Mouse (Mus musculus): ENCODE data around the gene Hba-a1.
"Not testable (repeated sequence)": the region's sequence is repeated elsewhere in the genome, so short reads cannot be mapped to it uniquely, and the experiment has no call there.

Gene Hba-a1

DNA sequence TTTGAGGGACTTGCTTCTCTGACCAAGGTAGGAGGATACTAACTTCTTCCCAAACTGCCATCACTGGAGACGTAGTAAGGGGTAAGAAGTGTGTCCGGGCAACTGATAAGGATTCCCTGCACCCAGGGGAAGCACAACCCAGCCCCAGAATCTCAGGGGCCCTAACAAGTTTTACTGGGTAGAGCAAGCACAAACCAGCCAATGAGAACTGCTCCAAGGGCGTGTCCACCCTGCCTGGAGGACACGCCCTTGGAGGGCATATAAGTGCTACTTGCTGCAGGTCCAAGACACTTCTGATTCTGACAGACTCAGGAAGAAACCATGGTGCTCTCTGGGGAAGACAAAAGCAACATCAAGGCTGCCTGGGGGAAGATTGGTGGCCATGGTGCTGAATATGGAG is 12.9 kb downstream of the Hba-a1 start, which contains the start of gene Hba-a2:
Gene Hba-a2, plus strand, starts transcription at position 287 of the 400 bp plus-strand sequence.
- not testable (repeated sequence) for DNase-seq (ENCODE audit: low spot score)

DNA sequence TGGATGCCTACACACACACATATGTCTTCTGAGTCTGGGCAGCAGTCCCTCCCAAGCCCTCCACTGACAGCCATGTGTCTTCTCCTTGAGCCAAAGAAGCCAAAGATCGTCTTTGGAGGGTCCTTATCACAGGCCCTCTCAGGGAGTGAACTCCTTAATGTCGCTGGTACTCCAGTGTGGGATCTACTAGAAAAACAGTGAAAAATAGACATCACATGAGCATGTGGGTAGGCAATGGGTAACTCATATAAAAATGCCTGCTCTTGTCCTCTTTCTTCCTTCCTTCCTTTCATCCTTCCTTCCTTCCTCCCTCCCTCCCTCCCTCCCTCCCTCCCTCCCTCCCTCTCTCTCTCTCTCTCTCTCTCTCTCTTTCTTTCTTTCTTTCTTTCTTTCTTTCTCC is 14.1 kb downstream of the Hba-a1 start:
- not testable (repeated sequence) for DNase-seq (ENCODE audit: low spot score)

DNA sequence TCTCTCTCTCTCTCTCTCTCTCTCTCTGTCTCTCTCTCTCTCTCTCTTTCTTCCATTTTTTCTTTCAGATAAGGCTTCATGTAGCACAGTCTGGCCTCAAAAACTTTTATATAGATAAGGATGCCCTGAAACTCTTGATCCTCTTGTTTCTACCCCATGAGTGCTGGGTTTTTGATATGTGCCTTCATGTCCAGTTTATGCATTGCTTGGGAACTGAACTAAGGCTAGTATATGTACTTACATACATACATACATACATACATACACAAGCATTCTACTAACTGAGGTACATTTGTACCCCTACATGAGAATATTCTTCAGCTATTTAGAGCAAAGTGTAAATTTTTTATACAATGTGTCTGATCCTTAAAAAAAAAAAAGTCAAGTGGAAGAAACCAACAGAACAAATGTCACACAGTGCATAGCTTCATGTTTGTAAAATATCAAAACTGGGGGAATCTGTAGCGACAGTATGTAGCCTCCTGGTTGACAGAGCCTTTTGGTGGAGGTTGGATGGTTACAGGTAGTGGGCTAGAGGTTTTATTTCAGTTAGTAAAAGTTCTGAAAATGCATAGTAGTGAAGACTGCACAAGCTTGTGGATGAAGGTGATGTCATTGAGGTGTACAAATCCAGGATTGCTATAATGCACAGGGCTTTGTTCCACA is 14.7 kb downstream of the Hba-a1 start:
- no peak for DNase-seq (ENCODE audit: low spot score)

DNA sequence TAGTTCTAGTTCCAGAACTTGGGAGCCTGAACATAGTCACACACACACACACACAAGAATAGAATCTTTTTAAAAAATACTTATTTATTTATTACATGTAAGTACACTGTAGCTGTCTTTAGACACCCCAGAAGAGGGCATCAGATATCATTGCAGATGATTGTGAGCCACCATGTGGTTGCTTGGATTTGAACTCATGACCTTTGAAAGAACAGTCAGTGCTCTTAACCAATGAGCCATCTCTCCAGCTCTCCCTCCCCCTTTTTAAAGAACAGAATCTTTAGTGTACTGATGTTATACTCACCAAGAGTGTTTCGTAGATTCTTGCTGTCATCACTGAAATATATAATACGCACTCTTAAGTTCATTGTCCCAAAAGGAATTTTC is 15.2 kb downstream of the Hba-a1 start:
- DNase-seq (ENCODE audit: low spot score), result no peak

DNA sequence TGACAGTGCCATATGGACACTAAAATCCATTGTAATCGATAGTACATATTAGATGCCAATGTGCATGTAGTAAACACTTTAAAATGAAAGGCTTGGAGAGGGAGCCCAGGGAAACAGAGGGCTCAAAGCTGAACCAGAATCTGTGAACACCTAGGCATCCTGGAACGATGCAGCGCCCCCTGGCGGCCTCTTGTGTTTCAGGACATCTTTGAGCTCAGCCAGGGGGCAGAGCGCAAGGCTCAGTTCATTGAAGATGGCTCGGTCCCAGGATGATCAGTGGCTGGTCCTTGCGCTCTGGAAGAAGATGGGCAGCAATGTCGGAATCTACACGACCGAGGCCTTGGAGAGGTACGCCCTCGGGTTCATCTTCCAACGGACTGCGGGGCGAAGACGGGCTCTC is 16.6 kb downstream of the Hba-a1 start, which contains the start of gene Hbq1a:
Gene Hbq1a, plus strand, starts transcription at position 205 of the 400 bp plus-strand sequence.
- DNase-seq (ENCODE audit: low spot score), result peak; percentile 64

DNA sequence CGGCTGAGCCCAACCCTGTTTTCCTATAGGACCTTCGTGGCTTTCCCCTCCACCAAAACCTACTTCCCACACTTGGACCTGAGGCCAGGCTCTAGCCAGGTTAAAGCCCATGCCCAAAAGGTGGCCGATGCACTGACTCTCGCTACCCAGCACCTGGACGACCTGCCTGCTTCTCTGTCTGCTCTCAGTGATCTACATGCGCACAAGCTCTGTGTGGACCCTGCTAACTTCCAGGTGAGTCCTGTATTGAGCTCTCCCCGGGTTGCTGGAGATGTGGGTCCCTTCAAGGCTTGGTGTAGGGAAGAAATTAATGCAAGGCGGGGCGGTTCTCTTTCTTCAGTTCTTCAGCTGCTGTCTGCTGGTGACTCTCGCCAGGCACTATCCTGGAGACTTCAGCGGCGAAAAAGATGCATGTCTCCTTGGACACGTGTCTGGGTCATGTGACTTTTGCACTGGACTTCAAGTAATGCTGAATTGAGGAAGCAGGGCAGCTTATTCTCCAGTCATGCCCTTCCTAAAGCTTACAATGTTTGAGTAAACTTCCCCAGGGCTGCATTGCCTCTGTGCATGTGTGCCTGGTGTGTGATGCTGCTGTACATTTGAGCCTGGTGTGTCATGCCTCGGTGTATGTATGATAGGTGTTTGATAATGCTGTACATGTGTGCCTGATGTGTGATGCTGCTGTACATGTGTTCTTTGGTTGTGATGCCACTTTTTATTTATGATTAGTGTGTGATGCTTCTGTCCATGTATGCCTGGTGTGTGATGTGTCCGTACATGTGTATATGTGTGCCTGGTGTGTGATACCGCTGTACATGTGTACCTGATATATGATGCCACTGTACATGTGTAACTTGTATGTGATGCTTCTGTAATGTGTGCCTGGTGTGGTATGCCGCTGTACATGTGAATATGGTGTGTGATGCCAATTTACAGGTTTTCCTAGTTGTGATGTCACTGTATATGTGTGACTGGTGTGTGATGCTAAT is 17.3 kb downstream of the Hba-a1 start:
- no peak for DNase-seq (ENCODE audit: low spot score)

DNA sequence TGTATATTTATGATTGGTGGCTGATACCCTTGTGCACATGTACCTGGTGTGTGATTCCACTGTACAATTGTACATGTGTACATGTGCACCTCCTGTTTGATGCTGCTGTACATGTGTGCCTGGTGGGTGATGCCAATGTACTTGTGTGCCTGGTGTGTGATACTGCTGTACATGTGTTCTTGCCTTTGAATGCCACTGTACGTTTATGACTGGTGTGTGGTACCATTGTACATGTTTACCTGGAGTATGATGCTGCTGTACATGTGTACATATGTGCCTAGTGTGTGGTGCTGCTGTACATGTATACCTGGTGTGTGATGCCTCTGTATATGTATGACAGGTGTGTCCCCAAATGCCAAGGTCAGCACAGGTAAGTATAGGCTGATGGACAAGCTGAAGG is 18.2 kb downstream of the Hba-a1 start:
- no peak for DNase-seq (ENCODE audit: low spot score)

DNA sequence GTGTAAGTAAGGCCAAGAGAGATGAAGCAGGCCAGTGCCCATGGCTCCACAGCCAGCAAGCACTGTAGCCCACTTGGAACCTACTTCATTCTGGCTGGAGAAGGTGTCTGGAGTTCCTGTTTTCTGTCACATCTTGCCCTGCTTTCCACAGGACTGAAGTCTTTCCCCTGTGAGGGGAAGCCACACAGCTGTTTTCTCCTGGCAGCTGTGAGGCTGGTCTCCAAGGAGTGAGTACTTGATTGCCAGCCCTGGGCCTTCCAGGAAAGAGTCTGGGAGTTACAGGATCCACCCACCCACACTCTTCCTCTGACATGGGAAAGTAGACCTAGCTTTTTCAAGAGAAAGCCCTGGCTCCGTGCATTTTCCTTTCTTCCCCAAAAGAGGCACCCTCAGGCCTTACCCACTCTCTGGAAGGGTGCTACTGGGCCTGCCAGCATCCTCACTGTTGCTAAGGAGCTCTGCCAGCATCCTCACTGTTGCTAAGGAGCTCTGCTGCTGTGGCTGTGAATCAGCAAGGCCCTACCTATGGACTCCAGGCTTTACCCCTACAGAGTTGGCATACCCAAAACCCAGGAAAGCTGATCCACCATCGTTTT is 19.6 kb downstream of the Hba-a1 start:
- peak; percentile 17 for DNase-seq (ENCODE audit: low spot score)

DNA sequence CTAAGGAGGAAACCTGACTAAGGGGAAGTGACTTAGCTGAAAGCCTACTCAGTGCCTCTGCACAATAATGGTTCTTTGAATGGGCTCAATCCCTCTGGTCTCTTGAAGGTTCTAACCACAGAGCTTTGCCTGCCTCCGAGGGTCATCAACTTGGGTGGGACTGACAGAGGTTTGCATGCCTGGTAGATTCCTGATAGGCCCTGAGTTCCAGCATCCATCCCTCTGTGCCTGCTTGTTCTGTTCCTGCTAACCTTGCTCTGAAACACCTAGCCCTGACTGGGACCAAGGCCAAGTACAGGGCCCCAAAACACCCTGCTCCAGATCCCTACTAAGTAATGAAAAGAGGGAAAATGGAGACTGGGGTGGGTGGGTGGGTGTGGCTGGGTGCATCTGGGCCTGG is 20.1 kb downstream of the Hba-a1 start:
- no peak for DNase-seq (ENCODE audit: low spot score)

DNA sequence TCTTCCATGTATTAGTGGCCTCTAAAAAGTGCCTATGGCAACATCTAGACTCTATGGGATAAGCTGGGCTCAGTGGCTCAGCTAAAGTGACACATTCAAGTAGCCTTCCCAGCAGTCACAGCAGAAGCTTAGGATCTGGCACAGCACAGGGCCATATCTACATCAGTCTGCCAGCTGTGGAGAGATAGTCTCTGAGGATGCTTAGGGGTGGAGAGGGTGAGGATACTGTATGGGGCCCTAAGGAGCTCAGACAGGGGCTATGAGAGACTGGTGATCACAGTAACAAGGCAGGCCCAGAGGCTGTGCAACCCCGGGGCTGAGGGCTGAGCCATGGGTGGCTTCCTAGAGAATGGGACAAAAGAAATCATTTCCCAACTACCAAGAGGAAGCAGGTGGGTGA is 23.7 kb downstream of the Hba-a1 start:
- DNase-seq (ENCODE audit: low spot score), result no peak

DNA sequence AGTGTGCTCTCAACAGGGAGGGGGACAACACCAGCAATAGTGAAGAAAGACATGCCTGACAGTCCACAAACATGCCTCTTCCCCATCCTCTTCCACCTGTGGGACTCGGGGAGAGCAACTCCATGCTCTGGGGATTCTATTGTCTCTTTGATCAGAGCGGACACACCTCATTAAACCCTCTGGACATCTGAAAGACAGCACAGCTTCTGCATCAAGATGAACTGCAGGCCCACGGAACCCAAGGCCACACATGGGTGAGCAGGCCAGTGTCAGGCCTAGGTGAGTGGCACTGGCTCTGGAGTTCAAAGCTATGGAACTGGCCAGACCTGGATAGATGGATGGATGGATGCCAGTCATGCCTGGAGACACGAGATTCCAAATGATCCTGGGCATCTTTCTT is 26.1 kb downstream of the Hba-a1 start:
- DNase-seq (ENCODE audit: low spot score), result no peak

DNA sequence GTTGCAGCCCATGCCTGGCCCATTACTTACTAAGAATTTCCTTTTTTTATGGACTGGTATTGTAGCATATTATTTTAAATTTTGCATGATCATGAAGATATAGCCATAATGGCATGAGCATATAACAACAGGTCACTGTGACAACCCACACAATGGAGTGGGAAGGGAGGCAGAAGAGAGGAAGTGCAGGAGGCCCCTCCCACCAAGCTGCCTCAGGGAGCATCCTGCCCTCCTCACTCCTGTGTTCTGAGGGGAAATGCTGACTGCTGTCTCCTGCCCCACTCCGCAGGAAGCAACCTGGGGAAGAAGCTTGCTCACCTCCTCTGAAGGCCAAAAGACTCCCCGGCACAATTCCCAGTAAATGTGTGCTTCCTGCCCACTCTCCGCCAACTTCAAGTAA is 26.6 kb downstream of the Hba-a1 start:
- DNase-seq (ENCODE audit: low spot score), result no peak

DNA sequence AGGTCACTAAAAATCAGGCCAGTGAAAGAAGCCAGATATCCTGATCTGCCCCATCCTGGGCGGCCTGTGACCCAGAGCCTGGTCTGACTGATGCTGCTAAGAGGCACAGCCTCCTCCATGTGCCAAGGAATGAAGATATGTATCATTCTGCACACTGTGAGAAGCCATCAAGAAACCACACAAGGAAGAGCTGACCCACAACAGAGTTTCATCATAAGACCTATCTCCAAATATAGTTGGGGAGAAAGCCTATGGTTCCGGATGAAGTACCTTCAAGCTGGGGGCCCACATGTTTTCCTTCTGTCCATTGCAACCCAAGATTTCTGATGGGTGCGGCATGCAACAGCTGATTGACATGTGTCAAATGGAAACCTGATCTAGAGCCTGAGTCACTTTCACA is 32.7 kb downstream of the Hba-a1 start:
- no peak for DNase-seq (ENCODE audit: low spot score)

DNA sequence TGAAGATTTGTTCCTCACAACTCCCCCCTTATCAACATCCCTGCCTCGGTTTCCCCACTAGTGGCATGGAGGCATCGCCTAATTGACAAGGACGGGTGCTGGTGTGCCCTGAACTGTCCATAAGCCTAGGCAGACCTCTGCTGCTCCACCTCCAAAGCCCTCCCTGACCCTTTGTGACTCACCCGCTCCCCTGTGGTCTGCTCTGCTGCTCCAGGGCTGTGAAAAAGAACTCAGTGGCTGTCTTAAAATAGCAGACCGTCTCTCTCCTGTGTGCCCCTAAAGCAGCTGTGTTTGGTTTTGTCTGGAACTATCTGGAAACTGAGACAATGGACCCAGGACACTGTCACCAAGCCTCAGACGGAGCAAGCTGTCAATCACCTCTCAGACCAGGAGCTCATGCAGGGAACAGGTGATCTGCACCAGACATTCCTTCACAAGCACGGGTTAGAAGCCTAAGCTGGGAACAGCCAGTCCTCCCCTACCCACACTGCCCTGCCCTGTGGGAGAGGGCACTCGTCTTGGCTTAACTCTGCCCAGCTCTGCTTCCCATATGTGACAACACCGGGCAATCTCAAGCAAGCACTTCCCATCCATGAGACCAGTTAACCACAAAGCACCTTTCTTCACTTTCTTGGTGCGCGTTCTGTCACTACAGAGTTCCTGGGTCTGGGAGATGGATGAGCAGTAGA is 37.3 kb downstream of the Hba-a1 start:
- DNase-seq (ENCODE audit: low spot score), result no peak

DNA sequence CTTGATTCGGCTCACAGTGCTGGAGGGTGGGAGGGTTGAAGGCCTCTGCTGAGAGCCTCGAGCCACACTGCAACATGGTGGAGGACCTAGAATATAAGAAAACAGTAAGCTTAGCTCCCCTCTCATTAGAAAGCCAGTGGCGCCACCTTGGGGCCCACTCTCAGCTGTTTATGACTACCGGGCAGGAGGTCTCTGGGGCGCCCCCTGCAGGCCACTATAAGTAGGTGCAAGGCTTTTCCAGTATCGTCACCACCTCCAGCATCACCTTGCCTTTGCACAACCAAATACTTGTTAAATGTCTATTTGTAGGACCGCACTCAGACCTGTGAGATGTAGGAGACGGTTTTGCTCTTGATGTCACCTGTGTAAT is 37.9 kb downstream of the Hba-a1 start:
- DNase-seq (ENCODE audit: low spot score), result peak; percentile 66

DNA sequence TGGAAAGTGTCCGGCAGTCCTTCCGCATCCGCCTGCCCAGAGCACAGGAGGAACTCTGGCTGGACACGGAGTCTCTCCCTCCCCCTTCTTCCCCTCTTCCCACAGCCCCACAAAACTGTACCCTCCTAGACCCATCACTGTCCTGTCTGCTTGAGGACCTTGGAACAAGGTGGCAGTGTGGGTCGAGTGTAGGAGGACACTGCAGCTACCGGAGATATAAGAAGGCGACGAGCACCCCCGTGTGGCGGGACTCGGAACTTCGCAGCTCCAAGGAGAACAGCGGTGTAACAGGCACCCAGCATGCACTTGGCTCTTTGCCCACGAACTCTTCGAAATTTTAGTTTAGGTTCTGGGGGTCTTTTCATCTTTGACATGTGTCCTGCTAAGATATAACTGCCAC is 41.3 kb downstream of the Hba-a1 start:
- peak; percentile 88 for DNase-seq (ENCODE audit: low spot score)

DNA sequence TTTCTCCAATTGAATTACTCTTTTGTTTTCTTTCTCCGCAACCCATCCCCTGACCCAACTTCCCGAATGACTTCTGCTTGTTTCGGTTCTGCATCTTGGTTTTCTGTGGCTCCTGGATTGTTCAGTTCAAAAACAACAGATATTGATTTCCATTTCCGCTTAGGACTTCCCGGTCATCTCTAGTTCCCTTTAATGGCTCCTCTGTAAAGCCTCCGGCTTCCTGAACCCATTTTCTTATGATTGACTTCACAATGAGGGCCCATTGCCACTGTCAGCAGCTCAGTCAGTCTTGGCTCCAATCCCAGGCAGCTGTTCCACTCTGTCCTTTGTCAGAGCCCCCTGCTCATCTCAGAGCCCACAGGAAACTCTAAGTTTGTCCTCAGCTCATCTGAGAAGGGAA is 47.8 kb downstream of the Hba-a1 start:
- no peak for DNase-seq (ENCODE audit: low spot score)

DNA sequence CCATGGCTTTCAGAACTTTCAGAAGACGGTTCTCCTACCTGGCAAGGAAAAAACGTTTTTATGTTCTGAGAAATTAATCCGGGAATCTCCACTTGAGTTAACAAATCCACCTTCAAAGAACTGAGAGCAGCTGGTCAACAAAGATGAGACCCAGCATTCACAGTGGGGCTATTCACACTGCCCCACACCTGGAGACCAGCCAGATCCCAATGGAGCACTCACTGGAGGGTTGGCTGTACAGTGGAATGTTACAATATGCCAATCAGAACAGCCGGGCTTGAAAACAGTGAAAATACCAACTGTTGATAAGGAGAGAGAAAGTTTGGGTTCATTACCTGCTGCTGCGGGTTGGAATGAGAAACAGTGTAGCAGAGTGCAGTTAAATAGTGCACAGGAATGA is 48.5 kb downstream of the Hba-a1 start:
- DNase-seq (ENCODE audit: low spot score), result no peak

DNA sequence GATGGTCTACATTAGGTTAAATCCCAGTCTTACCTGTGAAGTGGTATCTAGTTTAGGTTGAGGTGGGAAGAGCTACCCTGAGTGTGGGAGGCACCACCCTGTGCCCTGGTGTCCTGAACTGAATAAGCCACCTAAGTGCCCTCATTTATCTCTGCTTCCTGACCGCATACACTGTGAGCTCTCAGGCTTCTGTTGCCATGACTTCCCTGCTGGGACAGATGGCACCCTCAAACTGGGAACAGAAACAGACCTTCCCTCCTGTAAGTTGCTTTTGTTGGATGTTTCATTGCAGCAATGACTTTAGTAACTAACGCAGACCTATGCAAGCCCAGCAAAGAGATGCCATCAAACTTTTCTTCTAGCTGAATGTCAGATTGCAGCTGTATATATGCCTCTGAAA is 49.9 kb downstream of the Hba-a1 start:
- DNase-seq (ENCODE audit: low spot score), result no peak
